Mouse (Mus musculus) fat pad, adult 2 months (tissue): ENCODE data around the gene Tefm.
"Not testable (repeated sequence)": the region's sequence is repeated elsewhere in the genome, so short reads cannot be mapped to it uniquely, and the experiment has no call there.

ENCODE experiments used
- DNase-seq: peaks from one replicate; pipeline ENCODE4 v3.0.0-alpha.2; 2011; ENCODE audit warnings: low read depth, low spot score; ENCODE audit errors: extremely low read depth

The Tefm gene

GRCm38 (mm10) chr11:80141825-80142521 lies at the start of gene Tefm:
Gene Tefm, minus strand, starts transcription at chr11:80142175.
- DNase-seq: peak; percentile 42

- DNase-seq: no peak
These were observed 48.3 kb upstream of the Tefm start for GRCm38 (mm10) chr11:80190280-80190679.

GRCm38 (mm10) chr11:80185441-80185976 lies 43.5 kb upstream of the Tefm start:
- not testable (repeated sequence) for DNase-seq

- DNase-seq: no peak
These were observed 42.6 kb upstream of the Tefm start for GRCm38 (mm10) chr11:80184531-80185071.

GRCm38 (mm10) chr11:80183705-80184255 lies 41.8 kb upstream of the Tefm start, which contains the start of gene Rnf135:
Gene Rnf135, plus strand, starts transcription at chr11:80183851.
- peak; percentile 52 for DNase-seq

GRCm38 (mm10) chr11:80183054-80183704 lies 41.2 kb upstream of the Tefm start:
- DNase-seq: not testable (repeated sequence)

- DNase-seq: no peak
These were observed 39.2 kb upstream of the Tefm start for GRCm38 (mm10) chr11:80181021-80181749.

GRCm38 (mm10) chr11:80178316-80178715 lies 36.3 kb upstream of the Tefm start:
- no peak for DNase-seq

GRCm38 (mm10) chr11:80176911-80177895 lies 35.2 kb upstream of the Tefm start:
- DNase-seq: no peak

GRCm38 (mm10) chr11:80173963-80174670 lies 32.1 kb upstream of the Tefm start:
- no peak for DNase-seq

GRCm38 (mm10) chr11:80171884-80172283 lies 29.9 kb upstream of the Tefm start:
- DNase-seq: no peak

GRCm38 (mm10) chr11:80170351-80170750 lies 28.4 kb upstream of the Tefm start:
- no peak for DNase-seq

- no peak for DNase-seq
These were observed 27.7 kb upstream of the Tefm start for GRCm38 (mm10) chr11:80169629-80170028.

- DNase-seq: no peak
These were observed 26.8 kb upstream of the Tefm start for GRCm38 (mm10) chr11:80168611-80169249.

GRCm38 (mm10) chr11:80168121-80168520 lies 26.1 kb upstream of the Tefm start:
- DNase-seq: no peak

- no peak for DNase-seq
These were observed 22.2 kb upstream of the Tefm start for GRCm38 (mm10) chr11:80164224-80164623.

- DNase-seq: no peak
These were observed 21.6 kb upstream of the Tefm start for GRCm38 (mm10) chr11:80163362-80164116.

- DNase-seq: no peak
These were observed 19.1 kb upstream of the Tefm start for GRCm38 (mm10) chr11:80161041-80161440.
